Mouse (Mus musculus): Measurements from ENCODE around the gene Zcchc4. TPM values are rescaled to one million over a fixed set of nuclear protein-coding genes. Genes with fewer than 3 reads are reported as not detected.
A peak's percentile ranks its signal among the peaks of the same experiment; 100 is the strongest.
"Not testable (repeated sequence)": the region's sequence is repeated elsewhere in the genome, so short reads cannot be mapped to it uniquely, and the experiment has no call there.

Gene Zcchc4
- polyA plus RNA-seq, 1 experiment from 2014 or later: 23.7 TPM

DNA sequence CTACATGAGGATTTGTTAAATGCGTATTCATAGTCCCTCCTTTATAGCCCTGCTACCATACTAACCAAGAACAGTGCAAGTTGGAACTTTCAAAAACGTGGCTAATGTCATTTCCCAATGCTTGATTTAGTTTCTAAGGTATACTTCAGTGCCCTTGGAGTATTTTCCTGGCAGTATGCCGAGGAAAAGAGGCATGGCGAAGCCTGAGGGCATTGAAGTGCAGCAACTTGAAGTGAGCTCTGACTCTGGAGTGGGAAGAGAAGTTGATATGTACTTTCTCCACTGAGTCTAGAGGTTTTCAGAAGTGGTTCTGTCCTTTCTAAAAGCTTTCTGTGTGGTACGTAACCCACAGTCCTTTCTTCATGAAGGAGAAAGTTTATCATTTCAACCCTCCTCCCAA is 26.5 kb upstream of the Zcchc4 start:
- H3K4me3 ChIP-seq (ENCODE audit: low read depth, low read length): no peak overlapping the region
- no peaks in the 10 kb centered on the region for H3K4me1 ChIP-seq (ENCODE audit: control insufficient read depth, insufficient read depth, low read length)
- no peaks in the 10 kb centered on the region for H3K9me3 ChIP-seq (ENCODE audit: control insufficient read depth, low read length)
- no peak for ATAC-seq (ENCODE audit: insufficient number of reproducible peaks, low FRiP score, low TSS enrichment, low read depth)
- 85% methylated on average over 5 of the region's 5 CpGs for WGBS
- no peaks in the 10 kb centered on the region for H3K36me3 ChIP-seq (ENCODE audit: control insufficient read depth, insufficient read depth, low read length)
- H3K27me3 ChIP-seq (ENCODE audit: control insufficient read depth, insufficient read depth, low read length): no peaks in the 10 kb centered on the region
- no peak overlapping the region for H3K4me2 ChIP-seq (ENCODE audit: low read depth, severe bottlenecking)
- no peak overlapping the region for H3K27ac ChIP-seq (replicated peaks; ENCODE audit: low read depth, low read length)
- no peak overlapping the region for H3K9ac ChIP-seq (ENCODE audit: low read length)
- peak; percentile 5 for DNase-seq (ENCODE audit: low spot score)

DNA sequence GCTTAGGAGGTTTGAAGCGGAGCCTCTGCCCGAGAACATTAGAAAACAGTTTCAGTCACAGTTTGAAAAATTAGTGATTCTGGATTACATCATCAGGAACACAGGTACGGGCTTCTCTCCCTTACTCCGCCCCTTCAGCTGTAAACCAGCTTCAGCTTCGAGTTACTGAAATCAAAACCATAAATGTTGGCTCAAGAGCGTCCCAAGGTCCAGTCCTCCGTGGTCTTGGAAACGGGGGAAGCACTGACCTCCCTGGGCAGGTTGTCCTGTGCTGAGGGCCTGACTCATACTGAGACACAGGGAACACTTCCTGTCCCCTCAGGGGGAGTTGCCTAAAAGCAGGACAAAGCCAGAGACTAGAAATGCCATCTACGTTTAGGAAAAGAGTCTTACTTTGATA is 22.1 kb upstream of the Zcchc4 start:
- no peak overlapping the region for H3K9ac ChIP-seq (ENCODE audit: low read length)
- no peaks in the 10 kb centered on the region for H3K9me3 ChIP-seq (ENCODE audit: control insufficient read depth, low read length)
- no peaks in the 10 kb centered on the region for H3K4me1 ChIP-seq (ENCODE audit: control insufficient read depth, insufficient read depth, low read length)
- no peak overlapping the region for H3K4me3 ChIP-seq (ENCODE audit: low read depth, low read length)
- H3K4me2 ChIP-seq (ENCODE audit: low read depth, severe bottlenecking): no peak overlapping the region
- H3K36me3 ChIP-seq (ENCODE audit: control insufficient read depth, insufficient read depth, low read length): no peaks in the 10 kb centered on the region
- H3K27ac ChIP-seq (replicated peaks; ENCODE audit: low read depth, low read length): no peak overlapping the region
- no peaks in the 10 kb centered on the region for H3K27me3 ChIP-seq (ENCODE audit: control insufficient read depth, insufficient read depth, low read length)
- ATAC-seq (ENCODE audit: insufficient number of reproducible peaks, low FRiP score, low TSS enrichment, low read depth) (no peak), DNase-seq (ENCODE audit: low spot score) (no peak)
- WGBS: 77% methylated on average over 9 of the region's 9 CpGs

DNA sequence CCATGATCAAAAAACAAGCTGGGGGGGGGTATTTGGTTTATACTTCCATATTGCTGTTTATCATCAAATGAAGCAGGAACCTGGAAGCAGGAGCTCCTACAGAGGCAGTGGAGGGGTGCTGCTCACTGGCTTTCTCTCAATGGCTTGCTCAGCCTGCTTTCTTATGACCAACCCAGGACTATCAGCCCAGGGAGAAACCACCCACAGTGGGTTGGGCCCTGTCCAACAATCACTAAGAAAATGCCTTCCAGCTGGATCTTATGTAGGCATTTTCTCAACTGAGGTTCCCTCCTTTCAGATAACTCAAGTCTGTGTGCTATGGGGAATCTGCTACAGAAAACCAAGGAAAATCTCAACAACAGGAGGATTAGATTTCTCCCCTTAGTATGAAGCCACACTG is 21.0 kb upstream of the Zcchc4 start:
- no peaks in the 10 kb centered on the region for H3K4me1 ChIP-seq (ENCODE audit: control insufficient read depth, insufficient read depth, low read length)
- DNase-seq (ENCODE audit: low spot score) (no peak), ATAC-seq (ENCODE audit: insufficient number of reproducible peaks, low FRiP score, low TSS enrichment, low read depth) (no peak)
- H3K9ac ChIP-seq (ENCODE audit: low read length): no peak overlapping the region
- no peak overlapping the region for H3K27ac ChIP-seq (replicated peaks; ENCODE audit: low read depth, low read length)
- no peak overlapping the region for H3K4me3 ChIP-seq (ENCODE audit: low read depth, low read length)
- H3K9me3 ChIP-seq (ENCODE audit: control insufficient read depth, low read length): no peaks in the 10 kb centered on the region
- no peaks in the 10 kb centered on the region for H3K27me3 ChIP-seq (ENCODE audit: control insufficient read depth, insufficient read depth, low read length)
- no peak overlapping the region for H3K4me2 ChIP-seq (ENCODE audit: low read depth, severe bottlenecking)
- H3K36me3 ChIP-seq (ENCODE audit: control insufficient read depth, insufficient read depth, low read length): no peaks in the 10 kb centered on the region

DNA sequence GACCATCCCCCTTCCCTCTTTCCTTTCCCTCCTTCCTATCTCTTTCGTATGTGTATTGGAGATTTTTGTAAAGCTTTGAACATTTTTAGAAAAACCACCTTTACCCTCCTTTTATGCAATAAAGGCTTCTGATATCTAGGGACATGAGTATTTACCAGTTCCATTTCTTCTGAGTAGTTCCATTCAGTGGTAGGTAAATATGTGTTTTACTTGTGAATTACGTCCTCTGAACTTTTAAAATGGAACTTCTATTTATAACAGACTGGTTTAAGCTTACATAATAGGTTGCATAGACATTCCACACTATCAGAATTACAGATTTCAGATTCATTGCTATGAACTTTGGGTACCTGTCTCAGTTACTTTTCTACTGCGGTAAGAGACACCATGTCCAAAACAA is 19.9 kb upstream of the Zcchc4 start:
- Histone ChIP-seq H3K9ac (ENCODE audit: low read length) (no peak overlapping the region), H3K9me3 (ENCODE audit: control insufficient read depth, low read length) (no peaks in the 10 kb centered on the region), H3K4me3 (ENCODE audit: low read depth, low read length) (no peak overlapping the region), H3K27ac (replicated peaks; ENCODE audit: low read depth, low read length) (no peak overlapping the region), H3K27me3 (ENCODE audit: control insufficient read depth, insufficient read depth, low read length) (no peaks in the 10 kb centered on the region), H3K4me2 (ENCODE audit: low read depth, severe bottlenecking) (no peak overlapping the region), H3K4me1 (ENCODE audit: control insufficient read depth, insufficient read depth, low read length) (no peaks in the 10 kb centered on the region), H3K36me3 (ENCODE audit: control insufficient read depth, insufficient read depth, low read length) (no peaks in the 10 kb centered on the region)
- WGBS: 97% methylated on average over 3 of the region's 3 CpGs
- DNase-seq (ENCODE audit: low spot score): no peak
- ATAC-seq (ENCODE audit: insufficient number of reproducible peaks, low FRiP score, low TSS enrichment, low read depth): no peak

GRCm38 (mm10) chr5:52755989-52756388 is 19.2 kb upstream of the Zcchc4 start:
- H3K27me3 ChIP-seq (ENCODE audit: control insufficient read depth, insufficient read depth, low read length): no peaks in the 10 kb centered on the region
- 89% methylated on average over 6 of the region's 6 CpGs for whole genome bisulfite sequencing
- no peaks in the 10 kb centered on the region for H3K36me3 ChIP-seq (ENCODE audit: control insufficient read depth, insufficient read depth, low read length)
- H3K9me3 ChIP-seq (ENCODE audit: control insufficient read depth, low read length): no peaks in the 10 kb centered on the region
- DNase-seq (ENCODE audit: low spot score) (no peak), ATAC-seq (ENCODE audit: insufficient number of reproducible peaks, low FRiP score, low TSS enrichment, low read depth) (no peak)
- H3K9ac ChIP-seq (ENCODE audit: low read length): no peak overlapping the region
- no peak overlapping the region for H3K4me2 ChIP-seq (ENCODE audit: low read depth, severe bottlenecking)
- no peaks in the 10 kb centered on the region for H3K4me1 ChIP-seq (ENCODE audit: control insufficient read depth, insufficient read depth, low read length)
- H3K27ac ChIP-seq (replicated peaks; ENCODE audit: low read depth, low read length): no peak overlapping the region
- H3K4me3 ChIP-seq (ENCODE audit: low read depth, low read length): no peak overlapping the region

DNA sequence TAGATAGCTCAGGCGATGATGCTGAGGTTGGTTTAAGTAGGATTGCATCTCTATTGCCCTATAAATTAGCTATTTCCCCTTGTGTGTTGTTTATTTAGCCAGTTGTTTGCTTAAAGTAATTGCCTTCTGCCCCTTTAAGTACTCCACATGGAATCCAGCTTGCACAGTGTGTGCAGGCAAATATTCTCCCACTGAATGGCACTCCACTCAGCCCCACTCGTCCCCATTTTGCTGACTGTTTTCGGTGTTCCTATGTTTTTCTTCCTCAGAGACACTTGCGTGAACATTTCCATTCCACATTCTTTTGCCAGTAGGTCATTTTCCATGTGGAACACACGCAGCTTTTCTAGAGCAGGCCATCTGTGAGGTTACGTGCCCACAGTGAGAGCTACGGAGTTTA is 12.6 kb upstream of the Zcchc4 start:
- Histone ChIP-seq H3K4me1 (ENCODE audit: control insufficient read depth, insufficient read depth, low read length) (no peaks in the 10 kb centered on the region), H3K4me3 (ENCODE audit: low read depth, low read length) (no peak overlapping the region), H3K27ac (replicated peaks; ENCODE audit: low read depth, low read length) (no peak overlapping the region), H3K9me3 (ENCODE audit: control insufficient read depth, low read length) (no peaks in the 10 kb centered on the region), H3K4me2 (ENCODE audit: low read depth, severe bottlenecking) (no peak overlapping the region), H3K9ac (ENCODE audit: low read length) (no peak overlapping the region), H3K36me3 (ENCODE audit: control insufficient read depth, insufficient read depth, low read length) (peaks cover 3% of the 10 kb centered on the region; the same call in 1 of the 2 replicates), H3K27me3 (ENCODE audit: control insufficient read depth, insufficient read depth, low read length) (no peaks in the 10 kb centered on the region)
- WGBS: 88% methylated on average over 7 of the region's 7 CpGs
- no peak for DNase-seq (ENCODE audit: low spot score)
- no peak for ATAC-seq (ENCODE audit: insufficient number of reproducible peaks, low FRiP score, low TSS enrichment, low read depth)

DNA sequence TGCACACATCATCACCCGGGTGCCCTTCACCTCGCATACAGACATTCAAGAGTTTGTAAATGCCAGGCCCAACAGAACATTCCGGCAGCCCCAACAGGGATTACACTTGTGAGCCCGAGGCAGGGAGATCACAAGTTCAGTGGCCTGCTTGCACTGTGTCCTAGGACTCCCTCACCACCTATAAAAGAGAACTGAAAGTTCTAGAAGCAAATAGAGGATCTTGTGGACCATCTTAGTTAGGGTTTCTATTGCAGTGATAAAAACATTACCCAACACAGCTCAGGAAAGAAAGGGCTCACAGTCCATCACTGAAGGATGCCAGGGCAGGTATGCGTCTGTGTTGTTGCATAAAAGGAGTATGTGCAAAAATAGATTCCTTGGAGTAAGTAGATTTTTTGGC is 942 bp upstream of the Zcchc4 start:
- Histone ChIP-seq H3K4me2 (ENCODE audit: low read depth, severe bottlenecking) (no peak overlapping the region), H3K4me1 (ENCODE audit: control insufficient read depth, insufficient read depth, low read length) (no peaks in the 10 kb centered on the region), H3K9ac (ENCODE audit: low read length) (no peak overlapping the region), H3K27ac (replicated peaks; ENCODE audit: low read depth, low read length) (no peak overlapping the region), H3K9me3 (ENCODE audit: control insufficient read depth, low read length) (no peaks in the 10 kb centered on the region), H3K4me3 (ENCODE audit: low read depth, low read length) (no peak overlapping the region), H3K36me3 (ENCODE audit: control insufficient read depth, insufficient read depth, low read length) (no peaks in the 10 kb centered on the region), H3K27me3 (ENCODE audit: control insufficient read depth, insufficient read depth, low read length) (no peaks in the 10 kb centered on the region)
- DNase-seq (ENCODE audit: low spot score): no peak
- ATAC-seq (ENCODE audit: insufficient number of reproducible peaks, low FRiP score, low TSS enrichment, low read depth): no peak
- 87% methylated on average over 5 of the region's 5 CpGs for WGBS

GRCm38 (mm10) chr5:52776466-52777354 is 1.5 kb downstream of the Zcchc4 start:
- WGBS: 86% methylated on average over 8 of the region's 8 CpGs

More at GRCm38 (mm10) chr5:52776466-52777354, 1.5 kb downstream of the Zcchc4 start:
- not testable (repeated sequence) for H3K4me3 ChIP-seq (ENCODE audit: low read depth, low read length); H3K9ac ChIP-seq (ENCODE audit: low read length); ATAC-seq (ENCODE audit: insufficient number of reproducible peaks, low FRiP score, low TSS enrichment, low read depth); H3K9me3 ChIP-seq (ENCODE audit: control insufficient read depth, low read length); DNase-seq (ENCODE audit: low spot score); H3K4me1 ChIP-seq (ENCODE audit: control insufficient read depth, insufficient read depth, low read length); H3K4me2 ChIP-seq (ENCODE audit: low read depth, severe bottlenecking); H3K36me3 ChIP-seq (ENCODE audit: control insufficient read depth, insufficient read depth, low read length); H3K27ac ChIP-seq (replicated peaks; ENCODE audit: low read depth, low read length); H3K27me3 ChIP-seq (ENCODE audit: control insufficient read depth, insufficient read depth, low read length)

Data from limb, embryonic 11.5 days (tissue).